Mouse (Mus musculus) adrenal gland, postnatal 0 days (tissue): ENCODE measurements around the gene Gp1bb. TPM values are rescaled to one million over a fixed set of nuclear protein-coding genes. Genes with fewer than 3 reads are reported as not detected.

Source experiments
- polyA plus RNA-seq: library from polyadenylated mRNA; unstranded; fragments of >200 nt; fragmentation: Nextera tagmentation; extraction: Ambion mirVana; gene quantifications from 2 replicates; pipeline ENCODE4 v1.2.1, GENCODE M21; 2015

Gp1bb gene
- 2.4 and 5.6 TPM in 2 replicates for polyA plus RNA-seq

DNA sequence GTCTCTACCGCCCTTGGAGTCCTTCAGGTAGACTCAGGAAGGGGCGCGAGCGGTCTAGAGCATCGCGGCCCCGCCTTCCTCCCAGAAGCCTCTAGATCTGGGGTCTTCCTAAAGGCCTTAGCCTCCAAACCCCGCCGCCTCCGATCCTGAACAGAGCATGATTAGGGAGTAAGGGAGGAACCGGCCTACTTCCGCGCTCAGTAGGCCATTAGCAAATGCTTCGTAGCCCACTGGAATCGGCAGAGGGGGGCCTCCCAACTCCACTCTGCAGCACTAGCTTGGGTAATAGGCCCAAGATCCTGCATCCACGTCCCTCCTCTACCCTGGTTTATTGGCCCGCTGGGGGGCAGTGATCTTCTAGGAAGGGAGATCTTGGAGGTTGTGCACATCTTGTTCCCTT lies at the start of gene Gp1bb:
Gene Gp1bb, minus strand, starts transcription at position 385 of the 400 bp plus-strand sequence.

DNA sequence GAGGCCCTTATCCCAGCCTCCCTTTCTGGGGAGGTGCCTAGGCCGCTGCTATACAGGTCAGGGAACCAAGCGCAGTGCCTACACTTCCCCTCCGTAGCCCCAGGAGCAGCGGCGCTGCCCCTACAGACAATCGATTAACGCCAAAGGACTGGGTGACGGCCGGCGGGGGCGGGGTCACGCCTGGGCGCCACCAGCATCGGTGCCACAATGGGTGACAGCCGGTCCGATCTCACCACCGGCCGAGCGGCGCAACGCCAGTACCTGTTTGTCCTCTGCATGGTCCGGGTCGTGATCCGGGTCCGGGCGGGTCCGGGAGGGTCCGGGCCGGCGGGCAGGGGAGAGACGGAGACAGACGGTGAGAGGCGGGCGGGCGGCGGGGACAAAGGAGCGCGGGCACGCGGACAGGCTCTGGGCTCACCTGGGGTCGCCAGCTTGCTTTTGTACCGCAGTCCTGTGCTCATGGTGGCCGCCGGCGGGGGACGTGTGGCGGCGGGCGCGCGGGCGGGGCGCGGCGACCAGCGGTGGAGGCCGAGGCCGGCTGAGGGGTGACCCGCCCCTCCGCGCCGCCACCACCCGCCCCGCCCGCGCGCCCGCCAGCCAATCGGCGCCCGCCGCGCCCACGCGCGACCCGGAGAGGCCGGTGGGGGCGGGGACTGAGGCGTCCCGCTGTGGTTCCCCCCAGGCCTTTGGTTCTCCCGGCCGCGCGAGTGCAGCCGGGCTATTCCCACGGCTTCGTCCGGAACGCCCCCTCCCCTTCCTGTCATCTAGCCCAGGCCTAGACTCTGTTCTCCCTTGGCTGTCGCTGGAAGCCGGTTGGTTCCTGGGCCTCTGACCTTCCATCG lies 7.4 kb upstream of the Gp1bb start, which contains the start of gene Sept5:
Gene Sept5, minus strand, starts transcription at position 565 of the 842 bp plus-strand sequence.

DNA sequence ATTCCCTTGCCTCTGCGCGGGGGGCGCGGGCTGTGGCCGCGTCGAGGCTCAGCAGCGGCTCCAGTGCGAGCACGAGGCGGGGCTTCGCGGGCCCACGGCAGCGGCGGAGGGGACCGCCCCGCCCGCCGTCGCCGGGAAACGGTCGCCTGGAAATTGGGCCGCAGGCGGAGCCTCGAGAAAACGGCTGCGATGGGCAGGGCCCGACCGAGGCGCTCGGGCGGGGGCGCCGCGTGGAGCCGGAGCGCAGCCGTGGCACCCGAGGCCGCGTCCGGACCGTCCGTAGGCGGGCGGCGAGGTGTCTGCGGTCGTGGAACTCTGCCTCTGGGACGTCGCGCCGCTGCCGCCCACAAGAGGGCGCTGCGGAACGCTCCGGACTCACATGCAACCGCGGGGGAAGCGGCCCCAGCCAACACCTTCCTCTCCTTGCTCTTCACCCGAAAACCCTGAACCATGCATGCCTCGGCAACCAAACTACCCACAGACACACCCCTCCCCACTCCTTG lies 4.2 kb upstream of the Gp1bb start, which contains the start of gene Gm49601:
Gene Gm49601, minus strand, starts transcription at position 52 of the 503 bp plus-strand sequence.

DNA sequence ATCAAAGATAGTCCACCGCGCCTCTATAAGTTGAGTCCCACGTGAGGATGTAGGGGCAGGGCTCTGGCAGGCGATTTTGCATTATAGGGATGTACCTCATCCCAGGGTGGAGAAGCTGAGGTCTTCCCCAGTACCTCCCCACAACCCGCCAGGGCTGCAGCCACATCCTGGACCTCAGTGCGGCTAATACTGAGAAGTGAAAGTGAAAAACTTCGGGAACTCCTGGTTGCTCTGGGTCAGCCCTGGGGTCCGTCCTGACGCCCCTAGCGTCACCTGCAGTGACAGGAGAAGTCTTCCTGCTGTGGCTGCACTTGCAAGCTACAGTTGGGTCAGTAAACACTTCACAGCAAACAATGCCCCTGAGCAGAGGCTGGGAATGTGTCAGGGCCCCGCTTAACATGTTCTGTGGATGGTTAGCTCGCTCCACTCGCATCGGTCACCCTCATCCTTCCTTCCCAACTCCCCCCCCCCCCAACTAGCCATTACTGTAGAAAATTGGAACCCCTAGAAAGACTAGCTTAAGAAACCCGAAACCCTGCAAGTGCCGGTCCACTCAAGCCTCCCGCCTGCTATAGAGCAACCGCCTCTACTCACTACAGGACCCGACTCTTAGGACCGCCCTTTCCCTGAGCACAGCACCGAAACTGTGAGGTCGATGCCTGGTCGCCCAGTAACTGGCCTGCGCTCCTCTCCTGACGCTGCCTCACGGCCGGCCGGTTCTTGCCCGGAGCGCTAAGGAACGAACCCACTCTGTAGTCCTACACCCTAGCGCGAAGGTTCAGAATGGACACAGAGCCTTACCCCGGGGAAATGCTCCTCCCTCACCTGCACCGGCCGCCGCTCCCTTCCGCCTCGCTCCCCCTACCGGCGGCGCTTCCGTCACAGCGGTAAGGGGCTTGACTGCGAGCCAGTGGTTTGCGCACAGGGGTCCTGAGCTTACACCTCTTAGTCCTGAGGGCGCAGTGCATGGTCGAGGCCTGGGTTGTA lies 32.1 kb downstream of the Gp1bb start, which contains the start of gene Tbx1:
Gene Tbx1, minus strand, starts transcription at position 868 of the 987 bp plus-strand sequence.

Other genes starting within 250 kb of the Gp1bb start
- 37.9 and 76.8 TPM in 2 replicates for gene Txnrd2, start 196.0 kb downstream of the Gp1bb start, polyA plus RNA-seq
- gene Comt, start 195.6 kb downstream of the Gp1bb start, polyA plus RNA-seq = 116 and 160 TPM in 2 replicates
- 8.8 and 11.4 TPM in 2 replicates for gene Gnb1l, start 123.7 kb downstream of the Gp1bb start, polyA plus RNA-seq
- 0.47 and 0.90 TPM in 2 replicates for gene Rtl10, start 123.5 kb downstream of the Gp1bb start, polyA plus RNA-seq
- 0.11 TPM in 1 of 2 replicates, not detected in the other for gene Tbx1, start 31.7 kb downstream of the Gp1bb start, polyA plus RNA-seq
- 1.7 and 2.3 TPM in 2 replicates for gene Gm49601, start 4.0 kb upstream of the Gp1bb start, polyA plus RNA-seq
- gene Sept5, start 7.6 kb upstream of the Gp1bb start, polyA plus RNA-seq = 15.3 and 32.9 TPM in 2 replicates
- 33.1 and 57.5 TPM in 2 replicates for gene Cldn5, start 154.4 kb upstream of the Gp1bb start, polyA plus RNA-seq
- gene Ufd1, start 189.4 kb upstream of the Gp1bb start, polyA plus RNA-seq = 82.4 and 111 TPM in 2 replicates
- 10.7 and 17.4 TPM in 2 replicates for gene Cdc45, start 189.6 kb upstream of the Gp1bb start, polyA plus RNA-seq
- gene 2510002D24Rik, start 214.2 kb upstream of the Gp1bb start, polyA plus RNA-seq = 32.3 and 35.4 TPM in 2 replicates
- gene Gm28539, start 214.2 kb upstream of the Gp1bb start, polyA plus RNA-seq = not detected in 2 replicates